Mouse (Mus musculus) forebrain, embryonic 11.5 days (tissue): ENCODE results near the gene Slco3a1. TPM values are rescaled to one million over a fixed set of nuclear protein-coding genes. Genes with fewer than 3 reads are reported as not detected.

ENCODE experiments used
- ATAC-seq: fragments of 200-750 bp; cut with Nextera tagmentation; replicated peaks from 2 replicates; pipeline ENCODE4 v1.8.0; 2017; ENCODE audit warnings: moderate TSS enrichment; ENCODE audit not compliant: low FRiP score
- DNase-seq: peaks from one replicate; pipeline ENCODE4 v3.0.0-alpha.2; 2017; ENCODE audit warnings: low spot score
- H3K27ac ChIP-seq: fragments of 300-500 bp; sonication (generic); 2 replicates; pipeline ENCODE4 v1.5.1; 2014; ENCODE audit warnings: low read depth, low read length
- H3K27me3 ChIP-seq: fragments of 300-500 bp; sonication (generic); 2 replicates; pipeline ENCODE4 v1.6.1; 2014; ENCODE audit warnings: mild to moderate bottlenecking, low read length, mixed read lengths; ENCODE audit not compliant: control insufficient read depth, insufficient read depth
- H3K36me3 ChIP-seq: fragments of 300-500 bp; sonication (generic); 2 replicates; pipeline ENCODE4 v1.6.1; 2014; ENCODE audit warnings: mild to moderate bottlenecking, low read length, moderate library complexity, mixed read lengths; ENCODE audit not compliant: control insufficient read depth, insufficient read depth
- H3K4me1 ChIP-seq: fragments of 300-500 bp; sonication (generic); replicated peaks from 2 replicates; pipeline ENCODE4 v1.6.1; 2014; ENCODE audit warnings: low read length, mixed read lengths; ENCODE audit not compliant: control insufficient read depth, insufficient read depth
- H3K4me2 ChIP-seq: fragments of 300-500 bp; sonication (generic); 2 replicates; pipeline ENCODE4 v1.6.1; 2014; ENCODE audit warnings: low read depth, mild to moderate bottlenecking, low read length, moderate library complexity, mixed read lengths; ENCODE audit not compliant: severe bottlenecking
- H3K4me3 ChIP-seq: fragments of 300-500 bp; sonication (generic); 2 replicates; pipeline ENCODE4 v1.5.1; 2014; ENCODE audit warnings: low read depth, low read length
- H3K9ac ChIP-seq: fragments of 300-500 bp; sonication (generic); 2 replicates; pipeline ENCODE4 v1.6.1; 2014; ENCODE audit warnings: low read length
- H3K9me3 ChIP-seq: fragments of 300-500 bp; sonication (generic); 2 replicates; pipeline ENCODE4 v1.6.1; 2016; ENCODE audit warnings: low read length, mixed read lengths; ENCODE audit not compliant: control insufficient read depth
- WGBS: fragments of 180-500 bp; shearing (Covaris S2); extraction: QIAGEN DNeasy Blood & Tissue Kit; methylation state at CpG from one replicate; pipeline ENCODE4 v1.1.7; 2014; 5-methylcytosine and 5-hydroxymethylcytosine counted together
- polyA plus RNA-seq: library from polyadenylated mRNA; unstranded; fragments of >200 nt; fragmentation: Nextera tagmentation; extraction: Ambion mirVana; gene quantifications from 2 replicates; pipeline ENCODE4 v1.2.1, GENCODE M21; 2014

Gene Slco3a1
- polyA plus RNA-seq, 1 experiment from 2014 or later, result 6.1 TPM

- Histone ChIP-seq H3K9ac (no peak overlapping the region), H3K27ac (no peak overlapping the region), H3K9me3 (no peaks in the 10 kb centered on the region), H3K4me3 (no peak overlapping the region), H3K36me3 (no peaks in the 10 kb centered on the region), H3K4me2 (no peak overlapping the region), H3K27me3 (no peaks in the 10 kb centered on the region), H3K4me1 (0 out of 2 replicates have a peak, but pooled peaks cover 2% of the 10 kb centered on the region)
- no peak for DNase-seq
- WGBS, result 83% methylated on average over 7 of the region's 7 CpGs
- no peak for ATAC-seq
These were observed 224.3 kb downstream of the Slco3a1 start for GRCm38 (mm10) chr7:74330117-74330857.

- 87% methylated on average over 1 of the region's 1 CpGs for WGBS
- no peaks in the 10 kb centered on the region for H3K9me3 ChIP-seq
- H3K4me1 ChIP-seq, result 0 out of 2 replicates have a peak, but pooled peaks cover 2% of the 10 kb centered on the region
- DNase-seq (no peak), ATAC-seq (no peak)
- no peak overlapping the region for H3K4me2 ChIP-seq
- H3K36me3 ChIP-seq, result no peaks in the 10 kb centered on the region
- no peaks in the 10 kb centered on the region for H3K27me3 ChIP-seq
- H3K4me3 ChIP-seq, result no peak overlapping the region
- no peak overlapping the region for H3K9ac ChIP-seq
- no peak overlapping the region for H3K27ac ChIP-seq
These were observed 225.6 kb downstream of the Slco3a1 start for GRCm38 (mm10) chr7:74329004-74329403.

DNA sequence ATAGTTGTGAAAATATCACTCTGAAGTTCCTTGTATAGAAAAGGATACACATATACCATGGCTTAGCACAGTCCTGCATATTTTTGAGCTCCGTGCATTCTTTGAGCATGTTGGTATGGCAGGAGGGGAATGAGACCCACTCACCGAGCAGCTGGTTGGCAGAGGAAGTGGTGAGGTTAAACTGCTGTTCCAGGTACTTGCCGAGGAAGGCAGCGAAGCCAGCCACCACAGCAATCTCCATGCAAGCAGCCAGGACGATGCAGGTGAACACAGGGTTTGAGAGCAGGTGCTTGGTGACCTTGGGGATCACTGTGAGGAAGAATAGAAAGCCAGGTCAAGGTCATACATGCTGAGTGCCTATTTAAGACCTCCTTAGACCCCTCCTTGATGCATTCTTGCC lies 226.9 kb downstream of the Slco3a1 start:
- no peak overlapping the region for H3K9ac ChIP-seq
- WGBS, result 91% methylated on average over 5 of the region's 5 CpGs
- no peak overlapping the region for H3K4me3 ChIP-seq
- DNase-seq, result no peak
- no peaks in the 10 kb centered on the region for H3K27me3 ChIP-seq
- no peak overlapping the region for H3K27ac ChIP-seq
- no peak overlapping the region for H3K4me2 ChIP-seq
- ATAC-seq, result no peak
- peaks cover 3% of the 10 kb centered on the region; the same call in 1 of the 2 replicates for H3K4me1 ChIP-seq
- H3K9me3 ChIP-seq, result no peaks in the 10 kb centered on the region
- no peaks in the 10 kb centered on the region for H3K36me3 ChIP-seq

DNA sequence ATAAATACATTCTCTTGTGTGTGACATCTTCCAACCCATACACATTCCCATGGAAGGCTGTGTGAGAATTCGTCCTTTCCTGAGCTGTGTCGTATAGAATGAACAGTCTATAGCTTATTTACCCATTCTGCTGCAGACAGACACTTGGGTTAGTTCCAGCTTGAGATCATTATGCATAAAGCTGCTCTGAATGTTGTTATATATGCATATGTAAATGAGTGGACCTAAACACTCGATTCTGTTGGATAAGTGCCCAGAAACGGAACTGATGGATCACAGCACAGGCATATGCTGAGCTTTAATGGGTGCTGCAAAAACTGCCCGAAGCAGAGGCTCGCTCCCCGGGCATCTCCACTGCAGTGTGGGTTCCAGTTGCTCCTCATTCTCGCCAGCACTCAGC lies 229.5 kb downstream of the Slco3a1 start:
- Histone ChIP-seq H3K9me3 (no peaks in the 10 kb centered on the region), H3K27ac (no peak overlapping the region), H3K4me3 (no peak overlapping the region), H3K36me3 (no peaks in the 10 kb centered on the region), H3K4me1 (peaks cover 2% of the 10 kb centered on the region; the same call in 1 of the 2 replicates), H3K4me2 (no peak overlapping the region), H3K27me3 (no peaks in the 10 kb centered on the region), H3K9ac (no peak overlapping the region)
- WGBS, result 74% methylated on average over 8 of the region's 8 CpGs
- DNase-seq (no peak), ATAC-seq (peak; percentile 65; the same call in 1 of the 2 replicates)

GRCm38 (mm10) chr7:74323683-74324082 lies 230.9 kb downstream of the Slco3a1 start:
- H3K4me2 ChIP-seq, result no peak overlapping the region
- 61% methylated on average over 5 of the region's 5 CpGs for WGBS
- no peak overlapping the region for H3K9ac ChIP-seq
- no peak for DNase-seq
- peaks cover 2% of the 10 kb centered on the region; the same call in 1 of the 2 replicates for H3K4me1 ChIP-seq
- H3K27me3 ChIP-seq, result no peaks in the 10 kb centered on the region
- H3K27ac ChIP-seq, result no peak overlapping the region
- 0 out of 2 replicates have a peak, but pooled peaks have one; percentile 29 for ATAC-seq
- H3K4me3 ChIP-seq, result no peak overlapping the region
- no peaks in the 10 kb centered on the region for H3K36me3 ChIP-seq
- H3K9me3 ChIP-seq, result no peaks in the 10 kb centered on the region

- Histone ChIP-seq H3K4me2 (no peak overlapping the region), H3K4me3 (no peak overlapping the region), H3K9me3 (no peaks in the 10 kb centered on the region), H3K27ac (no peak overlapping the region), H3K27me3 (no peaks in the 10 kb centered on the region), H3K9ac (no peak overlapping the region), H3K36me3 (no peaks in the 10 kb centered on the region), H3K4me1 (peaks cover 2% of the 10 kb centered on the region; the same call in 1 of the 2 replicates)
- DNase-seq, result no peak
- 0 out of 2 replicates have a peak, but pooled peaks have one; percentile 10 for ATAC-seq
These were observed 231.4 kb downstream of the Slco3a1 start for GRCm38 (mm10) chr7:74323194-74323593.

- no peaks in the 10 kb centered on the region for H3K36me3 ChIP-seq
- H3K27ac ChIP-seq, result no peak overlapping the region
- no peak overlapping the region for H3K4me2 ChIP-seq
- no peak overlapping the region for H3K9ac ChIP-seq
- ATAC-seq (no peak), DNase-seq (no peak)
- H3K4me3 ChIP-seq, result no peak overlapping the region
- H3K4me1 ChIP-seq, result peaks cover 2% of the 10 kb centered on the region; the same call in 1 of the 2 replicates
- 88% methylated on average over 5 of the region's 5 CpGs for WGBS
- H3K9me3 ChIP-seq, result no peaks in the 10 kb centered on the region
- no peaks in the 10 kb centered on the region for H3K27me3 ChIP-seq
These were observed 233.9 kb downstream of the Slco3a1 start for GRCm38 (mm10) chr7:74320635-74321034.

DNA sequence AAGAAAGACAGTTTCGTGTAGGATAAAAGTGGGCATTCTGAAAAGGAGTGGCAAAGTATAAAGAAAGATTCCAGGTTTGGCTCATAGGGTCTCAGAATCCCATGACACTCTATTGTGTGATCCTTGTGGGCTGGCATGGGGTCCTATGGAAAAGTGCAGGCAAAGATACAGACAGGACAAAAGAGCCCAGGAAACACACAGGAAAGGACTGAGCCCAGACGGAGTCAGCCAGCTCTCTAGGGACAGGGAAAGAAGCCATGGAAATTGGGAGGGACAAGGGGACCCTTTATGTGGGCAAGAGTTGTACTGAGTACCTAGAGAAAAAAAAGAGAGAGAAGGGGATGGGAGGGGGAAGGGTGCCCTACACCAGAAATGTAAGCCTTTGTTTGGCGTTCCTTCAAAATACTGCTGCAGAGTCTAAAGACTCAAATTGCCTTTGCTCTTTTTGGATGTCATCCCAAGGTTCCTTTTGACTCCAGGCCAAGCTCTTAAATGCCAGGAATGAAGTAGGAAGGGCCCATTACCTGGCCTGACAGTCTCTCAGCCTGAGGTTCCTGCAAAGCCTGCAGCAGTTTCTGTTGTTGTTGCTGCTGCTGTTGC lies 238.6 kb downstream of the Slco3a1 start:
- Histone ChIP-seq H3K27ac (no peak overlapping the region), H3K27me3 (no peaks in the 10 kb centered on the region), H3K4me1 (no peaks in the 10 kb centered on the region), H3K9ac (no peak overlapping the region), H3K9me3 (no peaks in the 10 kb centered on the region), H3K36me3 (no peaks in the 10 kb centered on the region), H3K4me2 (no peak overlapping the region), H3K4me3 (no peak overlapping the region)
- 80% methylated on average over 3 of the region's 3 CpGs for WGBS
- DNase-seq (no peak), ATAC-seq (no peak)
